Mouse (Mus musculus): ENCODE data around the gene Ptprj. TPM values are rescaled to one million over a fixed set of nuclear protein-coding genes. Genes with fewer than 3 reads are reported as not detected.
"Not testable (repeated sequence)": the region's sequence is repeated elsewhere in the genome, so short reads cannot be mapped to it uniquely, and the experiment has no call there.

Ptprj gene
- polyA plus RNA-seq, 1 experiment from 2014 or later, result 1.5 TPM

DNA sequence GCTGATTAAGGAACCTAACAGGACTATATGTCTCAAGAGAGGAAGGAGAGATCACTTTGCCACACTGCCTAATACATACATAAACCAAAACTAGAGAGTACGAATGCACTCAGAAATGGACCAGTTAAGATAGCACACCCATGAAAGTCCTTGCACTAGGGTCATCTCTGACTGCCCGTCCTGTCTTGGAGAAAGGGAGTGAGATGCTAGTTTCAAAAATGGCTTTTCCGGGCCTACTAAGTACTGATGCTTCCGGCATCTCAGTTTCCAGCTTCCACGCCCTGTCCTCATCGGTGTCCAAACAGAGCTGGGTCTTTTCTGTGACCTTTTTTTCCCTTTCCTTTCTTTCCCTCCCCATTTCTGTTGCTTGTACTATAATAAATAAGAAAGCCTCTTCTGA lies 4.0 kb downstream of the Ptprj start:
- Histone ChIP-seq H3K27ac (no peak overlapping the region), H3K4me3 (no peak overlapping the region), H3K27me3 (0 out of 2 replicates have a peak, but pooled peaks cover 5% of the 10 kb centered on the region), H3K9me3 (no peaks in the 10 kb centered on the region), H3K4me1 (peaks cover 20% of the 10 kb centered on the region), H3K36me3 (no peaks in the 10 kb centered on the region), H3K9ac (no peak overlapping the region), H3K4me2 (no peak overlapping the region)
- 80% methylated on average over 6 of the region's 6 CpGs for WGBS
- no peak for ATAC-seq (ENCODE audit: insufficient number of reproducible peaks, low FRiP score, low TSS enrichment, low read depth)

DNA sequence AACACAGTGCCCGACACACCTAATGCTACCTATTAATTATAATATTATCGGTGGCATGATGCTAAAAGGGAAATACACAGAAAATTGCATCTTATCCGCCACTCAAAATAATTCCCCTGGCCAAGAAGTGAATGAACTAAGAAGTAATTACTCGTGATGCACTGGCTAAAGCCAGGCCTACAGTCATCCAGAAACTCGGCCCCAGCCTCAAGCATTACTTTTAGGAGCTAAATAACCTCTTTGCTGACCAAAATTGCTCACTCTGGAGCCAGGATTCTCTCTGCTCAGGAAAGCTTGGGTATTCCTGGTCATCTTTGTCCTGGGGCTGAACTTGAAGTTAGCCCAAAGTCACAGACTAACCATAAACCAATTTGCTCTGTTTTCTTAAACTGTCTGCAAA lies 4.7 kb downstream of the Ptprj start:
- no peak for ATAC-seq (ENCODE audit: insufficient number of reproducible peaks, low FRiP score, low TSS enrichment, low read depth)
- H3K4me2 ChIP-seq, result no peak overlapping the region
- no peak overlapping the region for H3K4me3 ChIP-seq
- no peak overlapping the region for H3K9ac ChIP-seq
- H3K9me3 ChIP-seq, result no peaks in the 10 kb centered on the region
- H3K27ac ChIP-seq, result no peak overlapping the region
- 63% methylated on average over 5 of the region's 5 CpGs for WGBS
- H3K36me3 ChIP-seq, result no peaks in the 10 kb centered on the region
- peaks cover 13% of the 10 kb centered on the region for H3K4me1 ChIP-seq
- no peaks in the 10 kb centered on the region for H3K27me3 ChIP-seq

DNA sequence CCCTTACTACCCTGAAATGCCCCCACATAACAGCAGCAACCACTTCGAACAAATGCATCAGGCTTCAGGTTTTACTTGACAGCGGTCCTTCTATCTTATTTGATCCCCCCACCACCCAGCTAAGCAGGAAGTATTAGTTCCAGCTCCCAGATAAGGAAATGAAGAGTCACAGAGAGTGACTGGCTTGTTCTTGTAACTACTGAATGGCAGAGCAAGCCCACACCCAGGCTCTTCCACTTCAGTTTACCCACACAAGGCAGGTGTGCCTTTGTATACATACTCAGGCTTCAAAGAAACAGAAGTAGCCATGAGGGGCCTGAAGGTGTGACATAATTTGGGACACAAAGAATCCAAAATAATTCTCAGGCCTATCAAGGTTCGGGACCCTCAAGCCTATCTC lies 5.3 kb downstream of the Ptprj start:
- no peak for ATAC-seq (ENCODE audit: insufficient number of reproducible peaks, low FRiP score, low TSS enrichment, low read depth)
- Histone ChIP-seq H3K9ac (no peak overlapping the region), H3K4me1 (peaks cover 11% of the 10 kb centered on the region), H3K9me3 (no peaks in the 10 kb centered on the region), H3K27ac (no peak overlapping the region), H3K4me3 (no peak overlapping the region), H3K36me3 (no peaks in the 10 kb centered on the region), H3K4me2 (no peak overlapping the region), H3K27me3 (no peaks in the 10 kb centered on the region)
- WGBS, result 72% methylated on average over 3 of the region's 3 CpGs

DNA sequence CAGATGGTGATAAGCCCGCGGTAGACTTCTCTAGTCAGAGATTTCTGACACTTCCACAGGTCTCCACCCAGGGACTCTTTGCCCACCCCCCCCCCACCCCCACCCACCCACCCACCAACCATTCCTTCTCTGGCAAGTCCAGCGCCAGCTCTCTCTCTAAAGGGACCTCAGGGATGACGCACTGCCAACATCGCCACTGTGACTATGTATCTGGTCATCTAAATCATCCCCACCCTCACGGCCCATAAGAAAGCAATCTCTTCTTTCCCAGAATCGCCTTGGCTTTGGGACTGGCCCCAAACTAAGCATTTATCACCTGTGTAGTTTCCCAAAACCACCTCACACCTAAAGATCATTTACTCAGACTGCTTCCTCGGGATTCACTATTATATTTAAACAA lies 5.9 kb downstream of the Ptprj start:
- no peak overlapping the region for H3K9ac ChIP-seq
- 65% methylated on average over 8 of the region's 8 CpGs for WGBS
- no peak for ATAC-seq (ENCODE audit: insufficient number of reproducible peaks, low FRiP score, low TSS enrichment, low read depth)
- no peak overlapping the region for H3K4me3 ChIP-seq
- no peak overlapping the region for H3K27ac ChIP-seq
- no peaks in the 10 kb centered on the region for H3K9me3 ChIP-seq
- H3K36me3 ChIP-seq, result no peaks in the 10 kb centered on the region
- no peak overlapping the region for H3K4me2 ChIP-seq
- H3K4me1 ChIP-seq, result peaks cover 8% of the 10 kb centered on the region
- no peaks in the 10 kb centered on the region for H3K27me3 ChIP-seq

DNA sequence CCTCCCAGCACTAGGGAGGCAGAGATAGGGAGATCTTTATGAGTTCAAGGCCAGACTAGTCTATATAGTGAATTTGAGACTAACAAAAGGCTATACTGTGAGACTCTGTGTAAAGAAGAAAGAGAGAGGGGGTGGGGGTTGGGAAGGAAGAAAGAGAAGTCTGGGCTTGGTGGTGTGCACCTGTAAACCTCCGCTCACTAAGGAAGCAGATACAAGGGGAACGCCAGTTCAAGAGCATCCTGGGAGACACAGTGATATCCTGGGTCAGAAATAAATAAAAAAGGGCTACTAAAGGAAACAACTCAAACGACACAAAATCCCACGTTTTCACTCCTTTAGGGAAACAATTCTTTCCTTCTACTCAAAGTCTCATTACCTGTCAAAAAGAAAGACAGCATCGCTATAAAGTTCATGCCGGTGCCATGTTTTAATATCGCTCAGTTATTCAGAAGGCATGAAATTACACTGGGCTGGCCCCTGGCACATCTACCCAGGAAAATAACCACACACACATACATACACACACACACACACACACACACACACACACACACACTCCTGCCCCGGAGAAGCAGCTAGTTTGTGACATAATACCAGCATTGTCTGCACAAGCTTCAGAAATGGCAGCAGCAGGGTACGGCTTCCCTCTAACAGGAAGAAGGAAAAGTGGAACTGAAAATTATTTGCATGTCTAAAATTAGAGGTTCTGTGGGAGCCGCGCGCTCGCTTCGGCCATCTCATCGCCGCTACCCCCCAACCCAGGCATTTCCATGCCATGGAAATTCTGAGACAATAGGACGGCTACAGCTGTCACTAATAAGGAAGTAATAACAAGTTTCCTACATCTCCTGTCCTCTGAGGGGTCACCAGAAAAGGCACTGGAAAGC lies 6.6 kb downstream of the Ptprj start:
- Histone ChIP-seq H3K4me1 (peaks cover 2% of the 10 kb centered on the region; the same call in 1 of the 2 replicates), H3K27ac (no peak overlapping the region), H3K9me3 (no peaks in the 10 kb centered on the region), H3K36me3 (no peaks in the 10 kb centered on the region), H3K9ac (no peak overlapping the region), H3K4me2 (no peak overlapping the region), H3K27me3 (no peaks in the 10 kb centered on the region), H3K4me3 (no peak overlapping the region)
- WGBS, result 62% methylated on average over 17 of the region's 17 CpGs
- ATAC-seq (ENCODE audit: insufficient number of reproducible peaks, low FRiP score, low TSS enrichment, low read depth), result no peak

DNA sequence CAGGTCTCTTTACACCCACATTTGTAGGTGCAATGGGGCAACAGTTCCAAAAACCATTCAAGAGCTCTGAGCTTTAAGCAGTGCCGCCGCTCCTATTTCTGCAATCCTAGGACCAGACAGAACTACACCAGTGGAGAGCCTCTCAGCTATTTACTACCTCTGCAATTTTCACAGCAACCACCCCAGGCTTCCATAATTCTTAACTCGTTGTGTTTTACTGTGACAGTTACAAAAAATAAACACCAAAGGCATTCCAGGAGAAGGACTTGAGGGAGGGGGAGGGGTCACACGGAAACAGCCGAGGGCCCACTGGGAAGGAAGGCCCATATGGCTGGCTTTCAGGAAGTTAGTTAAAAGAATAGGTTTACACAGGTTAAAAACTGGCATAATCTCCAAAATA lies 8.3 kb downstream of the Ptprj start:
- Histone ChIP-seq H3K9me3 (no peaks in the 10 kb centered on the region), H3K27me3 (0 out of 2 replicates have a peak, but pooled peaks cover 3% of the 10 kb centered on the region), H3K27ac (no peak overlapping the region), H3K4me2 (no peak overlapping the region), H3K36me3 (no peaks in the 10 kb centered on the region), H3K9ac (no peak overlapping the region), H3K4me3 (no peak overlapping the region), H3K4me1 (0 out of 2 replicates have a peak, but pooled peaks cover 2% of the 10 kb centered on the region)
- no peak for ATAC-seq (ENCODE audit: insufficient number of reproducible peaks, low FRiP score, low TSS enrichment, low read depth)
- 32% methylated on average over 5 of the region's 5 CpGs for WGBS

DNA sequence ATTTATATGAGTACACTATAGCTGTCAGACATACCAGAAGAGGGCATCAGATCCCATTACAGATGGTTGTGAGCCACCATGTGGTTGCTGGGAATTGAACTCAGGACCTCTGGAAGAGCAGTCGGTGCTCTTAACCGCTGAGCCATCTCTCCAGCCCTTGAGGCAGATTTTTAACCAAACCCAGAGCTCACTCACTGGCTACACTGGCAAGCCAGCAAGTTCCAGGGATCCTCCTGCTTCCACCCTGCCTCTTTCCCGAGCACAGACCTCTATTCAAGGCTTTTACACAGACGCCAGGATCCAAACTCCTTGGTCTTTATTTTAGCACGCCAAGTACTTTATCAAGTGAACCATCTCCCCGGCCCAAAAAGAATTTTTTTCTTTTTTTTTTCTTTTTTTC lies 9.0 kb downstream of the Ptprj start:
- WGBS, result 85% methylated on average over 6 of the region's 6 CpGs
- H3K36me3 ChIP-seq; H3K4me2 ChIP-seq; H3K9ac ChIP-seq; H3K4me3 ChIP-seq; ATAC-seq (ENCODE audit: insufficient number of reproducible peaks, low FRiP score, low TSS enrichment, low read depth); H3K27me3 ChIP-seq; H3K9me3 ChIP-seq; H3K27ac ChIP-seq; H3K4me1 ChIP-seq: not testable (repeated sequence)

DNA sequence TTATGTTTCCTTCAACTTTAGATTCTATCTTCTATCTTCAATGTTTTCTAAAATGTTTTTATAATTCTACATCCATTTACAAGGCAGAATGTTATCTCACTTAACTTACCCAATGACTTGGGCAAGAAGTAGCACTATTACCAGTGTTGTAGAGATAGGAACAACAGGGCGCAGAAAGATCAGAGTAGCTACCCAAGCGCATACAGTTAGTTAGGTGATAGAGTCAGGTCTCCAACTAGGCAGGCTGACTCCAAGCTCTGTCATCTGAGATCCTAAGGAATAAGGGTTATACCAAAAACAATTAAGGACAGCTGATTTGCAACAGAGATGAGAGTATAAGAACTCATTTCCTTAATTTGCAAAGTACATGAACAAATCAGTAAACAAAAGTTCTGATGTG lies 9.6 kb downstream of the Ptprj start:
- Histone ChIP-seq H3K27ac (no peak overlapping the region), H3K4me3 (no peak overlapping the region), H3K9ac (no peak overlapping the region), H3K9me3 (no peaks in the 10 kb centered on the region), H3K27me3 (0 out of 2 replicates have a peak, but pooled peaks cover 6% of the 10 kb centered on the region), H3K4me1 (peaks cover 11% of the 10 kb centered on the region; the same call in 1 of the 2 replicates), H3K36me3 (no peaks in the 10 kb centered on the region), H3K4me2 (no peak overlapping the region)
- ATAC-seq (ENCODE audit: insufficient number of reproducible peaks, low FRiP score, low TSS enrichment, low read depth), result no peak
- 97% methylated on average over 2 of the region's 2 CpGs for WGBS

DNA sequence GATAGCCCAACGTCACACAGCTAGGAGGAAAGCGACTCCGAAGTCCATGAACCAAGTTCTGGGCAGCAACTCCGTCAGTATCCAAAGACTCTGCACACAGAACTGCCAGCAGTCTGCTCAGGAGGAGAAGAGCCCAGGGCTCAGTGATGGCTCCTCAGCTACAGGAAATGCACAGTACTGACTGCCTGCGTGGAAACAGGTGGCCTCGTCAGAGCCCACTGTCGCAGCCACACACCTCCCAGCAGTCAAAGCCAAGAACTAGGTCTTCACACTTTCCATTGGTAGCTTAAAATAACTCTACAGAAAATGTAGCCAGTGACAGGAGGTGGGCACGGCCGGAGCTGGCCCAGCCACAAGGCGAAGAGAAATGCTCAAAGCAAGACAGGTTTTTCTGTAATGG lies 10.2 kb downstream of the Ptprj start:
- no peaks in the 10 kb centered on the region for H3K36me3 ChIP-seq
- H3K4me3 ChIP-seq, result no peak overlapping the region
- 0 out of 2 replicates have a peak, but pooled peaks cover 6% of the 10 kb centered on the region for H3K27me3 ChIP-seq
- no peak overlapping the region for H3K4me2 ChIP-seq
- peaks cover 16% of the 10 kb centered on the region for H3K4me1 ChIP-seq
- H3K9me3 ChIP-seq, result no peaks in the 10 kb centered on the region
- ATAC-seq (ENCODE audit: insufficient number of reproducible peaks, low FRiP score, low TSS enrichment, low read depth), result no peak
- H3K27ac ChIP-seq, result no peak overlapping the region
- WGBS, result 81% methylated on average over 10 of the region's 10 CpGs
- H3K9ac ChIP-seq, result no peak overlapping the region

DNA sequence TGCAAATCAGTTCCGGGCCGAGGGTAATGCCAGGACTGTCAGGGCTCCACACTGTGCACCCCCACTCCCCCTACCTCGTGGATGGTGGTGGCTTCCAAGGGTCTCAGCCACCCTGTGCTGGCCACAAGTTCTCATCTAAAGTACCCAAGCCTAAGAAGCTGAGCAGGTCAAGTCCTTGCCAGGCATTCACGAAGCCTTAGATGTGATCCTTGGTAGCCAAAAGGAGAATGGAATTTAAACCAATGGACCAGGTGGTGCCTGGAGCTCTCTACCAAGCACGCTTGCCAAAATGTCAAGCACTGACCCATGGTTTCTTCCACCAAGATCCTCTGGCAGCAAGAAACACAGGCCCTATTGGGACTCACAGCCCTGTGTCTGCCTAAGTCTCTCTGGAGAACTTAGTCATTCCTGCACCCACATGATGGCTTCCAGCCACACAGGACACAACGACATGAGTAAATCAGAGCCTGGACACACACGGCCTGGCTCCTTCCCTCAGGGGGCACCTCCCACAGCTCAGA lies 11.4 kb downstream of the Ptprj start:
- 73% methylated on average over 7 of the region's 7 CpGs for WGBS
- 0 out of 2 replicates have a peak, but pooled peaks cover 6% of the 10 kb centered on the region for H3K27me3 ChIP-seq
- no peak overlapping the region for H3K4me2 ChIP-seq
- H3K9me3 ChIP-seq, result no peaks in the 10 kb centered on the region
- H3K36me3 ChIP-seq, result no peaks in the 10 kb centered on the region
- no peak overlapping the region for H3K27ac ChIP-seq
- no peak overlapping the region for H3K4me3 ChIP-seq
- peaks cover 16% of the 10 kb centered on the region for H3K4me1 ChIP-seq
- H3K9ac ChIP-seq, result no peak overlapping the region
- ATAC-seq (ENCODE audit: insufficient number of reproducible peaks, low FRiP score, low TSS enrichment, low read depth), result no peak

DNA sequence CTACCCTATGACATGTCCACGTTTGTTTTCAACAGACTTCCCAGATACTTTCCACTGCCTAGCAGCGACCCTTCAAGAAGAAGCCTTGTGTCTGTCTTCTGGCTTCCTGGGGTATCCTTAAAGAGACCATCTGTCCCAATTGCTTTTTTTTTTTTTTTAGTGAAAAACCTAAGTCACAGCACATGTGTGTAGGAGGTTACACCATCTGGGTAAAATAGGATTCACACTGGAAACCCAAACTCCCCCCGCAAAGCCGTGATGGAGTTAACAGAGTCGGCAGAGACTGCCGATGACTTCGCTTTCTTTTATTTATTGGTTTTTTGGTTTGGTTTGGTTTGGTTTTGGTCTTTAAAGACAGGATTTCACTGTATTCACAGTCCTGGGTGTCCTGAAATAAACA lies 12.4 kb downstream of the Ptprj start:
- no peak for ATAC-seq (ENCODE audit: insufficient number of reproducible peaks, low FRiP score, low TSS enrichment, low read depth)
- no peaks in the 10 kb centered on the region for H3K36me3 ChIP-seq
- no peak overlapping the region for H3K4me3 ChIP-seq
- peaks cover 16% of the 10 kb centered on the region for H3K4me1 ChIP-seq
- no peak overlapping the region for H3K4me2 ChIP-seq
- no peak overlapping the region for H3K27ac ChIP-seq
- 83% methylated on average over 7 of the region's 7 CpGs for WGBS
- no peak overlapping the region for H3K9ac ChIP-seq
- no peaks in the 10 kb centered on the region for H3K9me3 ChIP-seq
- H3K27me3 ChIP-seq, result 0 out of 2 replicates have a peak, but pooled peaks cover 6% of the 10 kb centered on the region

DNA sequence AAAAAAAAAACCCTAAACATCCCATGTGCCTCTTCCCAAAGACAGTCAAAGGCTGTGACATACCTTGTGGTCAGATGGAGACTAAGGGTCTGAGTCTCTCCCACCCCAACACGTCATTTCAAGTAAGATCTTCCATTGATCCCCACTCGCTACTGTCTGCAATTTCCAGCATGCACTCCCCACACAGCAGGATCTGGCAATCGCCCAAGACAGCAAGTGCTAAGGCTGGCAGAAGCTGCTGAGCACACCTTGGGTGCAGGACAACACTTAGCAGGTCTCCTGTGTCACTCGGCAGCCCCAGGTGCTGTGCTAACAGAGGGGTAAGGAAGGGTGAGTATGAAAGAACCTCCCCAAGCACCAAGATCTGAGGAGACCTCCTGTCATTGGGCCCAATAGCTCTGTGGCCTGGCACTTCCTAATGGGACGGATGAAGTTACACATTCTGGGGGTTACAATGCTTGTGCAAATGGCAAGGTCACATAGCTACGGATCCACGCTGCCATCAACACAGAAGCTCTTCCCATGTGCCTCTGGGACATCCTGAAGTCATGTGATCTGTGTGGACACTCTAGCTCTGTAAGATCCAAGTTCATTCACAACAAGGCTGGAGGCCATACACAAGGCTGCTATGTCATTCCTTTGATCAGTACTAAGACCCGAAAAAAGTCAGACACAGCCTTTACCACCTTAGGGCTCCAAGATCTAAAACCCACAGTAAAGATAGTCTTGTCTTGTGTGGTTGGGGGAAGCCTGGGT lies 13.5 kb downstream of the Ptprj start:
- Histone ChIP-seq H3K9ac (no peak overlapping the region), H3K27me3 (0 out of 2 replicates have a peak, but pooled peaks cover 6% of the 10 kb centered on the region), H3K4me2 (no peak overlapping the region), H3K4me1 (peaks cover 16% of the 10 kb centered on the region), H3K9me3 (no peaks in the 10 kb centered on the region), H3K36me3 (no peaks in the 10 kb centered on the region), H3K4me3 (no peak overlapping the region), H3K27ac (no peak overlapping the region)
- 69% methylated on average over 8 of the region's 8 CpGs for WGBS
- no peak for ATAC-seq (ENCODE audit: insufficient number of reproducible peaks, low FRiP score, low TSS enrichment, low read depth)
